Mouse (Mus musculus) left cerebral cortex, postnatal 14 days (tissue): ENCODE data around the gene Gcn1l1. TPM values are rescaled to one million over a fixed set of nuclear protein-coding genes. Genes with fewer than 3 reads are reported as not detected.
"Not testable (repeated sequence)": the region's sequence is repeated elsewhere in the genome, so short reads cannot be mapped to it uniquely, and the experiment has no call there.

Experiments used
- DNase-seq, 2 experiments: peaks; one replicate each; pipeline ENCODE4 v3.0.0; 2021 to 2022; ENCODE audit warnings: low spot score in 2 of 2, mixed read lengths in 1 of 2
- intact Hi-C: fragments of 180-260 bp; cut with DNase I; formaldehyde crosslinking; loops from one replicate; pipeline ENCODE4 v1.15.1; 2025
- long read RNA-seq, 2 experiments: library from polyadenylated mRNA; stranded (forward); transcript quantifications; one replicate each; pipeline ENCODE4 v2.0.0; 2021
- total RNA-seq, 2 experiments: library from RNA; stranded (reverse); gene quantifications; 2 replicates each; pipeline ENCODE4 v1.2.3; 2021

Gcn1l1 gene
- total RNA-seq, result 10 to 100 TPM; 64.0 to 69.7 TPM
- long read RNA-seq, experiment 1, full-length matches to known transcripts, result 1 of 33 reads
- long read RNA-seq, experiment 1, partial matches to known transcripts, result 29 of 33 reads
- long read RNA-seq, experiment 1, other reads (novel, unspliced or antisense), result 3 of 33 reads
- long read RNA-seq, experiment 2, full-length matches to known transcripts, result 3 of 29 reads
- long read RNA-seq, experiment 2, partial matches to known transcripts, result 23 of 29 reads
- long read RNA-seq, experiment 2, other reads (novel, unspliced or antisense), result 3 of 29 reads

DNA sequence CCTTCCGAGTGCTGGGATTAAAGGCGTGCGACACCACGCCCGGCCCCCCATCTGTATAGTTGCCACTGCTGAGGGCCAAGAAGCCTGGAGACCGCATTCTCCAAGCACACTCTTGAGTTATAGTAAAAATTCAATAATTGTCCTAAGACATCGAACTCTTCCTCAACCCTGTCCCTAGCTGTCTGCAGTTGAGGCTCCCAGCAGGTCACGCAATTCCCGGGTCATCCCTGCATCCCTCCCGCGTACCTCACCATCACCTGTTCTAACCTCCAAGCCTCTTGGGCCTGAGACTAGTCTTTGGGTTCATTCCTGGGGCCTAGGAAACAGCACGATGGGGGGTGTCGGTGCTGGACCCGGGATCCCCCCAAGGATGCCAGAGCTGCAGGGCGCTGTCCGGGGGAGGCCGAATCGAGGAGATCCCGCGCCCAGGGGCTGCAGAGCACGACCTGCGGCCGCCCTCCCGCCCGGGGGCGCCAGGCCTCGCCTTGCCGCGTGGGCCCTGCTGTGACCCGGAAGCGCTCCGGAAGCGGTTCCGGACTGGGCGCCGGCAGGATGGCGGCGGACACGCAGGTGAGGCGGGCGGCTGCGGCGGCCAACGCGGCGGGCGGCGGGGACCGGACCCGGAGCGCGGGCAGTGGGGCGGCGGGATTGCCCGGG, at the start of gene Gcn1l1:
Gcn1l1 (plus strand) TSS at position 518 of the 657 bp plus-strand sequence.
- intact Hi-C loops, result no loop called here
- peak; percentile 51 to 76 for DNase-seq

- DNase-seq, result no peak
These were observed 48.8 kb upstream of the Gcn1l1 start for GRCm38 (mm10) chr5:115516081-115516907.

GRCm38 (mm10) chr5:115516908-115517307, 48.1 kb upstream of the Gcn1l1 start:
- DNase-seq, result no peak
- intact Hi-C loops, result no loop called here

More at GRCm38 (mm10) chr5:115516081-115516907, 48.8 kb upstream of the Gcn1l1 start:
- intact Hi-C loops, result no loop called here

- DNase-seq, result no peak
- intact Hi-C loops, result no loop called here
These were observed 47.6 kb upstream of the Gcn1l1 start for GRCm38 (mm10) chr5:115517501-115517900.

DNA sequence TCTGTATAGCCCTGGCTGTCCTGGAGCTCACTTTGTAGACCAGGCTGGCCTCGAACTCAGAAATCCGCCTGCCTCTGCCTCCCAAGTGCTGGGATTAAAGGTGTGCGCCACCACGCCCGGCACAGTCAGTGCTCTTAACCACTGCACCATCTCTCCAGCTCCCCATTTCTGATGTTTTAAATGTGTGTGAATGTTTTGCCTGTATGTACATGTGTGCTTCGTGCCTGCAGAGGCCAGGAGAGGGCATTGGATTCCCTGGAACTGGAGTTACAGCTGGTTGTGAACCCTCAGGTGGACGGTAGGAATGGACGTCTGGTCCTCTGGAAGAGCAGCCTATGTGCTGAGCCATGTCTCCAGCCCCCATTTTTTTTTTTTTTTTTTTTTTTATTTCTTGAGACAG, 46.8 kb upstream of the Gcn1l1 start:
- intact Hi-C loops, DNase-seq: not testable (repeated sequence)

DNA sequence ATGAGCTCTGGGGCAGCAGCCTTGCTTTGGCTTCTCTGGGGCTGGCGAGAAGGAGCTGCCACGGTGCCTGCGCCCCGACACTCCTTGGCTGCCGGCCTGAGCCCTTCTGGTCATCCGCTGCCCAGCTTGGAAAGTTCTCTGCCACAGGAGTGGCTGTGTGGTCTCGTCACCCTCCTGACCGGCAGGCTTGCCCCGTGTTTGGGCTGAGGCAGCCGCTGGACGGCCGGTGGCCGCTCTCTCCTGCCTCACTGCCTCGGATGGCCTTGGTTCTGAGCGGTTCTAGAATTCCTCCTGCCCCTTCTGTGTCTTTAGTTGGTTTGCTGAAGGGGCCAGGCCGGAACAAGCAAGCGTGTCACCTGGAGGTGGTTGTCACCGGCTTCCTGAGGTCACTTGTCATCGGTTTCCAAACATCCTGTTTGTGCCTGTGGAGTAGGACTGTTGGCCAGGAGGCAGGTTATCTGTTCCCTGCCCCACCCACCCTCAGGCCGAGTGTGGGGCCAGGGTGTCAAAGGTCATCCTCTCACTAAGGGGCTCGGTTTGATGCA, 44.7 kb upstream of the Gcn1l1 start:
- no peak for DNase-seq

GRCm38 (mm10) chr5:115521553-115522461, 43.2 kb upstream of the Gcn1l1 start:
- intact Hi-C loops, result no loop called here
- DNase-seq, result no peak

More for the DNA sequence above, 44.7 kb upstream of the Gcn1l1 start:
- intact Hi-C loops, result no loop called here

- intact Hi-C loops, result no loop called here
- no peak for DNase-seq
These were observed 42.5 kb upstream of the Gcn1l1 start for GRCm38 (mm10) chr5:115522531-115522930.

- intact Hi-C loops, result no loop called here
These were observed 42.0 kb upstream of the Gcn1l1 start for GRCm38 (mm10) chr5:115522981-115523499.

DNA sequence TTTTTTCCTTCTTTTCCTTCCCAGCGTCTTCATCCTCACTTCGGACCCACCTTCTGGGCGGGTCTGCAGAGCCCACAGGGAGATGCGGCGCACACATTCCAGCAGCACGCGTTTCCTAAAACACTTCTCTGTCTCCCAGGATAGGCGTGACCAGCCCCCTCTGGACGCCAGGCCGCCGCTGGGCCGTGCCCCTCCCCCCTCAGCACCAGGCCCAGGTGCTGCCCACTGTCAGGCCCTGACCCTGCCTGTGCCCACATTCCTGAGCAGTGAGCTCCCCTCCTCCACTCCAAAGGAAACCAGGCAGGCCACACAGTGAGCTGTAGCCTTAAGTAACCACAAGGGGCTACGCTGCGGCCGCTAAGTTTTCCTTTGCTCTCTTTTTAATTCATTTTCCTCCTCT, 41.1 kb upstream of the Gcn1l1 start:
- intact Hi-C loops, result no loop called here
- DNase-seq, result no peak

More at GRCm38 (mm10) chr5:115522981-115523499, 42.0 kb upstream of the Gcn1l1 start:
- no peak for DNase-seq

DNA sequence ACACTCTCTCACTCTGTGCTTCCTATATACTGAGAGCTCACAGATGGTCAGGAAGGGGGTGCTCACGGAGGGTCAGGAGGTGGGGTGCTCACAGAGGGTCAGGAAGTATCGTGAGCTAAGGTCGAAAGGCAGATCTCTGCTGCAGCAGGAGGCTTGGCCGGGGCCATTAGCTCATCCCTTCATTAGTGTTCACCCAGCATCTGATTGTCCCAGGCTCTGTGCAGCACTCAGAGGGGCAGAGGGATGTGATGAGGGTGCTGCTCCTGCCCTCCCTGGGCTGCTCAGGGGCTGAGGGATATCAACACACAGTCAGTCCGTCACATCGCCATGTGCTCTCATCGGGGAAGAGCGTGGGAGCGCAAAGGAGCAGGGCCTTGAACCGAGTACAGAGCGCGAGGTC, 40.6 kb upstream of the Gcn1l1 start:
- intact Hi-C loops, result no loop called here

GRCm38 (mm10) chr5:115525416-115525815, 39.6 kb upstream of the Gcn1l1 start:
- intact Hi-C loops, result no loop called here
- no peak for DNase-seq

More for the DNA sequence above, 40.6 kb upstream of the Gcn1l1 start:
- DNase-seq, result no peak

DNA sequence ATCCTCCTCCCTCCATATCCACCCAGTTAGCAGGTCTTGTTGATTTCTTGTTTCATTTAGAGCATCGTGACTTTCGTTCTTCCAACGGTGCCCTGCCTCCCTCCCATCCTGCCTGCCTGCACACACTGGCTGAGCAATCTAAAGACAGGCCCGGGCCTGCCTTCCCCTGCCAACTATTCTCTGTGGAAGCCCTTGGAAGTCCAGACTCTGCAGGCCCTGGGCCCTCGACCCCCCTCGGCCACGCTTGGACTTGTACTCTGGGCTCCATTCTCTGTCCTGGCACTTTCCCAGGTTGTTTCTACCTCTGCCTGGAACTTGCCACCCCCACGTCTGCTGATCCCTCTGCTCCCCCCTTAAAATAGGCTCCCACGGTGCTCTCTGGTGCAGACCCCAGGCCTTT, 39.1 kb upstream of the Gcn1l1 start:
- intact Hi-C loops, result no loop called here

DNA sequence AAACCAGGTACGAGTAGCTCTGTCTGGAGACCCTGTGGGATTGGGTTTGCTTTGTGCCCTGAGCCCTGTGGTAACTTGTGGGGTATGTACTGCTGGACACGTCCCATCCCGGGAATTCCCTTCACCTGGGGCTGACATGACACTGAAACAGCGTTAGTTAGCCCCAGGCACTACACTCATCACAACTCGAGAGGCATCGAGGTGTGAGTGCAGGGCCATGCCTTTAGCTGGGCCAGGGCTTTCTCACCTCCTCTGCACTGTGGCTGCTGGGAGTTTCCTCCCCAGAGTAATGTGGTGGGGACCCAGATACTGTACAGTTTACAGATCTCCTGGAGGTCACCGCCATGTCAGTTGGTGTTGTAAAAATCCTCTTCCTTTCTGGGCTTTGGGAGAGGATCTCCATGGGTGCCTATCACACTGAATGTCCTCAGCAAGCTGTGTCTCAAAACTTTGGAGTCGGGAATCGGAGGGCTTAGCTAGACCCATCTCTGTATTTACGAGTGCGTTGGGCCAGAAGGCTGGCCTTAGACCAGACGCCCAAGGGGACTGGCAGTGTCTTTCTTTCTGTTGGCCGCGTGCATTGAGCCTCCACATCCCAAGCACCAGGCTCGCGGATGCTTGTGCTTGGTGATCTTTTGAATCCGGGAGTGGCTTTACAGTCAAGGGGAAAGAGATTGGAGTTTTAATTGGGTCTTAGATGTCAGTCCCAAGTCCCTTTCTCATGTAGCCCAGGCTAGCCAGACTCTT, 38.4 kb upstream of the Gcn1l1 start:
- intact Hi-C loops, result no loop called here
- DNase-seq, result no peak

More for the DNA sequence above, 39.1 kb upstream of the Gcn1l1 start:
- no peak for DNase-seq

- intact Hi-C loops, result no loop called here
- DNase-seq, result no peak
These were observed 36.9 kb upstream of the Gcn1l1 start for GRCm38 (mm10) chr5:115528128-115528527.

DNA sequence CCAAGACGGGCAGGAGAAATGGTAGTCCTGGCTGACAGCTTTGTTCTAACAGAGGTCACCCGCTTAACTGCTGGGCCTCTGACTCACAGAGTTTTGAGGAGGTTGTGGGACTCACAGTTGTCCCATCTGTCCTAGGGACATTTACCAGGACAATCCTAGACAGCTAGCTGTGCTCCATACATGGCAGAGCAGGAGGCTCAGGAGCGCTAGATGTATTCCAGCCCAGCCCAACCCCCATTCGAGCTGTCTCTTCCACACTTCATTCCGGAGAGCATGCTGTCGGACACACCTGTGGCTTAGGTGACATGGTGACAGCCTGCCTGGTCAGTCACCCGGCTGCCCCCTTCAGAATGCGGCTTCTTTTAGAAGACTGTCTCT, 35.7 kb upstream of the Gcn1l1 start:
- intact Hi-C loops, result no loop called here
- DNase-seq, result no peak

DNA sequence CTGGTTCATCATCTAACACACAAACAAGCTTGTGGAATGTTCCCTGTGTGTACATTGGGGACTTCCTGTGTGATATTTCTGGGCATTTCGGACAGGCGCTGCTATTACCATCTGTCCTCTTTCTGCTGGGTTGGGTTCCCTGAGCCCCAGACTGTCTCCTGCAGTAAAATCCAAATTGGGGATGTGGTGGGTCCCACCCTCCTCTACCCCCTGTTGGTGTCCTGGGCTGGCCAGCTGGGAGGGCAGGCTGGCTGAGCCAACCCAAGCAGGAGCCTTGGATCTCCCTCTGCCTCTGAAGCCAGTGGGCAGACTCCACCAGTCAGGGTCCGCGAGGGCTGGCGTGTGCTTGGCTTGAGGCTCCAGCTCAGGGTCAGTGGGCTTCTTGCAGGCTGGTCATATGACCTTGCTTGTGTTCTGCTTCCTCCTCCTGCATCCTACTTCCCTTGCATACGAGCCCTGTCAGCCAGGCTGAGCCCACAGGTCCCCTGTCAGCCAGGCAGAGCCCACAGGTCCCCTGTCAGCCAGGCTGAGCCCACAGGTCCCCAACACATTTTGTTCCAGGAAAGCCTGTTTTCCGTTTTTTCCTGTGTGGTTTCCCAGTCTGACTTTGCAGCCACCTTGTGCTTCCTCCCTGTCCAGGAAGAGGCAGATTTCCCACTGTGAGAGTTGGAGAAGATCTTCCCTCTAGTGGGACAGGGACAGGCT, 35.2 kb upstream of the Gcn1l1 start:
- intact Hi-C loops, result no loop called here
- DNase-seq, result no peak
